ENCODE assay signal across 26 mouse cellular contexts in the genomic region with DNA sequence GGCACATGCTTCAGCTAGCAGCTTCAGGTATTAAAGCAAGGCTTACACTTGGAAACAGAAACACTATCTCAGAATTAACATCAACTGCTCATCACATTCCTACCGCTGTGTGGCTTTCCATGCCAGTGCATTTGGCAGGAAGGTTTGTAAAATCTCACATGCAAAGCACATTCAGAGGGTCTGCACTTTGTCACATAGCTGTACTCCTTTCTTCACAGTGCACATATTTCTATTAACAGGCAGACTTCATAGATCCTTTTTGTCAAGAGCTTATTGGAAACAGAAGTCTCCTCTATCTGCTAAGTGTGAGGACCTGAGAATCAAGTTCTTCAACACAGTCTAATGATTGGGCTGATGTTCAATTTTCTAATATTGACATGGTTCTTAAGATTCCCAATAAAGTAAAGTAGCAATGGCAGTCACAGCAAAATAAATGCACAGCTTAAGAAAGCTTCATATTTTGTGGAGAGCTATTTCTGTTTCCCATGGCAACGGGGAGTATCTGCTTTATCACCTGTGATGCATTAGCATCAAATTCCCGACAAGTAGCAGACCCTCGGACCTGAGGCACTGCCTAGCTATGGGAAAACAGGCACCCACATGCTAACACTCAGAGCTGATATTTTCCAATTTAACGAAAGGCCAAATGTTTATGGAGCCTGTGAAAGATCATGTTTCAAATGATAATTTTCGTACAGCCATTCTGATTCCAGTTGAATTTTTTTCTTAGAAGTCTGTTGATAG.
DNase-seq lines count a peak whose midpoint lies in the region; ATAC-seq lines count a peak whose summit lies in the region.
"Had no signal": no experiment of that assay in that cellular context is flagged by ENCODE, and none has a peak within 500 bp of the region (broad histone marks: within the 10 kb centered on the region; RNA-seq: fewer than 3 reads in every experiment).

No protein-coding gene starts in this region.

- no peaks in the 10 kb centered on the region for H3K9me3 ChIP-seq in forebrain, embryonic 14.5 days (replicated peaks; ENCODE audit: control insufficient read depth, low read length)
- no peaks in the 10 kb centered on the region for H3K9me3 ChIP-seq in forebrain, embryonic 10.5 days
- no peaks in the 10 kb centered on the region for H3K9me3 ChIP-seq in midbrain, embryonic 14.5 days (ENCODE audit: control insufficient read depth, low read length)
- no peaks in the 10 kb centered on the region for H3K9me3 ChIP-seq in midbrain, embryonic 10.5 days (replicated peaks)
- H3K9me3 ChIP-seq in embryonic facial prominence, embryonic 13.5 days = no peaks in the 10 kb centered on the region
- H3K9me3 ChIP-seq: forebrain, embryonic 15.5 days; G1E; liver, embryonic 12.5 days; lung, embryonic 15.5 days; neural tube, embryonic 15.5 days; stomach, embryonic 15.5 days had no signal

- H3K36me3 ChIP-seq in forebrain, embryonic 14.5 days (ENCODE audit: control insufficient read depth, insufficient read depth, low read length) = no peaks in the 10 kb centered on the region
- H3K36me3 ChIP-seq in forebrain, embryonic 10.5 days (replicated peaks) = no peaks in the 10 kb centered on the region
- H3K36me3 ChIP-seq in midbrain, embryonic 14.5 days (ENCODE audit: control insufficient read depth, insufficient read depth, low read length) = no peaks in the 10 kb centered on the region
- no peaks in the 10 kb centered on the region for H3K36me3 ChIP-seq in midbrain, embryonic 10.5 days
- H3K36me3 ChIP-seq in embryonic facial prominence, embryonic 13.5 days = no peaks in the 10 kb centered on the region
- H3K36me3 ChIP-seq: forebrain, embryonic 15.5 days; G1E; liver, embryonic 12.5 days; lung, embryonic 15.5 days; neural tube, embryonic 15.5 days; stomach, embryonic 15.5 days had no signal

- no peak overlapping the region for H3K9ac ChIP-seq in forebrain, embryonic 14.5 days (ENCODE audit: low read length)
- H3K9ac ChIP-seq in midbrain, embryonic 14.5 days (replicated peaks; ENCODE audit: low read length) = no peak overlapping the region
- no peak overlapping the region for H3K9ac ChIP-seq in embryonic facial prominence, embryonic 13.5 days
- H3K9ac ChIP-seq: forebrain, embryonic 15.5 days; hindbrain, embryonic 14.5 days; liver, embryonic 12.5 days; lung, embryonic 15.5 days; neural tube, embryonic 15.5 days; stomach, embryonic 15.5 days had no signal

- no peaks in the 10 kb centered on the region for H3K4me1 ChIP-seq in forebrain, embryonic 14.5 days (ENCODE audit: control insufficient read depth, insufficient read depth, low read length)
- H3K4me1 ChIP-seq in forebrain, embryonic 10.5 days = no peaks in the 10 kb centered on the region
- no peaks in the 10 kb centered on the region for H3K4me1 ChIP-seq in midbrain, embryonic 14.5 days (ENCODE audit: control insufficient read depth, insufficient read depth, low read length)
- H3K4me1 ChIP-seq in midbrain, embryonic 10.5 days = no peaks in the 10 kb centered on the region
- H3K4me1 ChIP-seq in embryonic facial prominence, embryonic 13.5 days = peaks cover 6% of the 10 kb centered on the region; the same call in 1 of the 2 replicates
- H3K4me1 ChIP-seq: forebrain, embryonic 15.5 days; liver, embryonic 12.5 days; lung, embryonic 15.5 days; neural tube, embryonic 15.5 days; stomach, embryonic 15.5 days had no signal

- WGBS in forebrain, embryonic 14.5 days = 79% methylated on average over 6 of the region's 6 CpGs
- 70% methylated on average over 6 of the region's 6 CpGs for WGBS in forebrain, embryonic 10.5 days
- 75% methylated on average over 6 of the region's 6 CpGs for WGBS in midbrain, embryonic 14.5 days
- 83% methylated on average over 6 of the region's 6 CpGs for WGBS in midbrain, embryonic 10.5 days
- WGBS in embryonic facial prominence, embryonic 13.5 days = 24% methylated on average over 6 of the region's 6 CpGs

- no peak for ATAC-seq in forebrain, embryonic 14.5 days
- no peak for ATAC-seq in midbrain, embryonic 14.5 days (ENCODE audit: low FRiP score, low TSS enrichment)
- ATAC-seq in embryonic facial prominence, embryonic 13.5 days (ENCODE audit: insufficient number of reproducible peaks, insufficient read depth, low FRiP score, low TSS enrichment, low read depth) = no peak
- ATAC-seq: forebrain, embryonic 15.5 days; liver, embryonic 12.5 days had no signal

- H3K4me2 ChIP-seq in forebrain, embryonic 14.5 days (ENCODE audit: low read length) = no peak overlapping the region
- no peak overlapping the region for H3K4me2 ChIP-seq in midbrain, embryonic 14.5 days (ENCODE audit: low read length)
- peak overlapping the region; percentile 23; the same call in 1 of the 2 replicates for H3K4me2 ChIP-seq in embryonic facial prominence, embryonic 13.5 days
- H3K4me2 ChIP-seq: forebrain, embryonic 15.5 days; hindbrain, embryonic 14.5 days; liver, embryonic 12.5 days; lung, embryonic 15.5 days; midbrain, embryonic 11.5 days; neural tube, embryonic 15.5 days; stomach, embryonic 15.5 days had no signal

- DNase-seq in forebrain, embryonic 14.5 days (ENCODE audit: low spot score) = peak; percentile 12
- DNase-seq in forebrain, embryonic 10.5 days (ENCODE audit: extremely low spot score, low spot score) = no peak
- peak; percentile 47 for DNase-seq in midbrain, embryonic 14.5 days
- DNase-seq in midbrain, embryonic 10.5 days (ENCODE audit: low spot score) = no peak
- DNase-seq in mesoderm, embryonic 11.5 days (ENCODE audit: low read depth, low spot score) = peak; percentile 23
- DNase-seq in thymus, postnatal 0 days (ENCODE audit: low spot score) = no peak
- no peak for DNase-seq in ovary, postnatal 10 days (ENCODE audit: low spot score)
- DNase-seq: adrenal gland, postnatal 36 days; cerebellum, adult 2 months; cerebellum, postnatal 36 days; gastrocnemius, postnatal 36 days; kidney, adult 2 months; kidney, postnatal 10 days; lung, postnatal 4 days; right cerebral cortex, postnatal 25 days; thymus, adult 2 months had no signal

- H3K4me3 ChIP-seq in forebrain, embryonic 14.5 days (ENCODE audit: low read depth, low read length) = no peak overlapping the region
- H3K4me3 ChIP-seq in forebrain, embryonic 10.5 days = no peak overlapping the region
- no peak overlapping the region for H3K4me3 ChIP-seq in midbrain, embryonic 14.5 days (replicated peaks; ENCODE audit: low read depth, low read length)
- H3K4me3 ChIP-seq in midbrain, embryonic 10.5 days = no peak overlapping the region
- no peak overlapping the region for H3K4me3 ChIP-seq in embryonic facial prominence, embryonic 13.5 days
- H3K4me3 ChIP-seq: forebrain, embryonic 15.5 days; layer of hippocampus, adult 2 months; liver, embryonic 12.5 days; lung, embryonic 15.5 days; neural tube, embryonic 15.5 days; stomach, embryonic 15.5 days had no signal

- H3K27ac ChIP-seq in forebrain, embryonic 14.5 days (ENCODE audit: low read depth, low read length) = no peak overlapping the region
- no peak overlapping the region for H3K27ac ChIP-seq in forebrain, embryonic 10.5 days
- H3K27ac ChIP-seq in midbrain, embryonic 14.5 days (replicated peaks; ENCODE audit: low read depth, low read length) = no peak overlapping the region
- H3K27ac ChIP-seq in midbrain, embryonic 10.5 days (replicated peaks) = no peak overlapping the region
- H3K27ac ChIP-seq in embryonic facial prominence, embryonic 13.5 days = no peak overlapping the region
- H3K27ac ChIP-seq: forebrain, embryonic 15.5 days; hindbrain, embryonic 14.5 days; layer of hippocampus, adult 2 months; liver, embryonic 12.5 days; lung, embryonic 15.5 days; neural tube, embryonic 15.5 days; stomach, embryonic 15.5 days had no signal

- no peaks in the 10 kb centered on the region for H3K27me3 ChIP-seq in forebrain, embryonic 14.5 days (replicated peaks; ENCODE audit: control insufficient read depth, insufficient read depth, low read length)
- H3K27me3 ChIP-seq in forebrain, embryonic 10.5 days (ENCODE audit: poor library complexity, severe bottlenecking) = no peaks in the 10 kb centered on the region
- no peaks in the 10 kb centered on the region for H3K27me3 ChIP-seq in midbrain, embryonic 14.5 days (ENCODE audit: control insufficient read depth, insufficient read depth, low read length)
- H3K27me3 ChIP-seq in midbrain, embryonic 10.5 days (ENCODE audit: low read depth, poor library complexity, severe bottlenecking) = no peaks in the 10 kb centered on the region
- no peaks in the 10 kb centered on the region for H3K27me3 ChIP-seq in embryonic facial prominence, embryonic 13.5 days
- H3K27me3 ChIP-seq: forebrain, embryonic 15.5 days; liver, embryonic 12.5 days; lung, embryonic 15.5 days; neural tube, embryonic 15.5 days; stomach, embryonic 15.5 days had no signal

Comparison
In these comparisons a context has a peak if more than half of its experiments do, and no peak if none do; other contexts are left out.
1. DNase-seq: peak in forebrain, embryonic 14.5 days (single experiment), midbrain, embryonic 14.5 days (single experiment) and mesoderm, embryonic 11.5 days (single experiment); none in forebrain, embryonic 10.5 days (single experiment), midbrain, embryonic 10.5 days (single experiment), thymus, postnatal 0 days (single experiment) and ovary, postnatal 10 days (single experiment).